Mouse (Mus musculus) lung, adult 18-20 months (tissue): ENCODE data around the gene Fam131b.

Experiments
- DNase-seq, 2 experiments: peaks; one replicate each; pipeline ENCODE4 v3.0.0; 2022; ENCODE audit warnings: mixed read lengths in 2 of 2

Fam131b gene

DNA sequence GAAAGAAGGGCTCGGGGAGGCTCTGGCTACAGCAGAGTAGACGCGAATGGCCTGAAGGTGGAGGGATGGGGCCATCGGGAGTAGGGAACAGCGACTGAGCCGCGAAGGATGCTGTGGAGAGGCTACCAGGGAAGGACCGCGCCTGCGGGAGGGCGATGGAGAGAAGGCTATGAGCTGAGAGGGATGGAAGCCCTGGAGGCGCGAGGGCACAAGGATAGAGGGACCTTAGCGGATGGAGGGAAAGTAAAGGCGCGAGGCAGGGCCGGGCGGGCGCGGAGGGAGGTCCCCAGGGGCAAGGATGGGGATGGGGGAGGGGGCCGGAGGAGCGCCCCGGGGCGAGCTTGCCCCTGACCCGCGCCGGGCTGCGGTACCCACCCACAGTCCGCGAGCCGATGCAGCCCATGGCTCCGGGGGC lies 369 bp downstream of the Fam131b start:
- no peak for DNase-seq

- no peak for DNase-seq
These were observed 924 bp downstream of the Fam131b start for GRCm38 (mm10) chr6:42323371-42324066.

- DNase-seq, result no peak
These were observed 6.2 kb downstream of the Fam131b start for GRCm38 (mm10) chr6:42318293-42318692.

DNA sequence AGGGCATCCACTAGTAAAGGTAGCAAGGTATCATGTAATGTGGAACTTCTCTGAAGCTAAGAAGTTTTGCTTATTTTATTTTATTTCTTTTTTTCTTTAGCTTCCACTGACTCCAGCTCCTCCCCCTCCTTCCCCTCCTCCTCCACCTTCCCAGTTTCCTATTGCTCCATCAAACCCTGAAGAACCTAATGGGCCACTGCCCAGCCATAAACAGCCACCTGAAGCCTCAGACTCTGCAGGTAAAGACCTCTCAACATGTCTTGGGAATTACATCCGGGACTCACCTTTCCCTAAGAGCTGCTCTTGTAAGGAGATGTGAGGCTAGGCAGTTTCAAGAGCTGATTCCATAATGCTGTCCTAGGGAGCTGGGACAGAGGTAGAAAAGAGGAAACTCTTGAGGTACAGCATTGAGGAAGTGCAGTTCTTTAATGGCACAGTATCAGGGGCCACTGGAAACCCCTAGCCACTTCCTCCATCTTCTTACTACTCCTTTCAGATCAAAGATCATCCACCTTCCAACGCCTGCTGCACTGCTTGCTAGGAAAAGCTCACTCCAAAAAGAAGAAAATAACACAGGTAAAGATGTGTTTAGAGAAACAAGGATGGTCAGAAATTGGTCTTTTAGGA lies 13.9 kb downstream of the Fam131b start:
- DNase-seq, result no peak

DNA sequence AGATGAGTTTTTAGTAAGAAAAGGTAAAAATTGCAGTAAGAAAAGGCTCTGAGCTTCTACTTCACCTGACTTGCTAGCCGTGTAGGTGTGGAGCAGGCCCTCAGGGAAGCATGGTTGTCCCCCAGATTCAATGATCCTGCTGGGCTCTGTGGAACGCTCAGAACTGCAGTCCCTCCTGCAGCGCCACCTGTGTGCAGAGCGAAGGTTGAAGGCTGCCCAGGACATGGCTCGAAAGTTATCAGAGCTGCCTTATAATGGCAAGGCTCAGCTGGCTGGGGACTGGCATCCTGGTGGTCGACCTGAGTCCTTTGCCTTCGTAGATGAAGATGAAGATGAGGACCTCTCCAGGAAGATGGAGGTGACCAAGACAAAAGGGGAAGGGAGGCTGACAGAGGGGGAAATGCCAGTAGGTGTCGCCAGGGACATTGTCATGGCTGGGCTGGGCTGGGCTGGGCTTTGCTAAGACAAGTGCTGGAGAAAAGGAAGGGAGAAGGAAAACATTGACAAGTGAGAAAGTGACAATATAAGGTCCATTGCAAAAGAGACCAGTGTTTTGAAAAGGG lies 14.5 kb downstream of the Fam131b start:
- no peak for DNase-seq

DNA sequence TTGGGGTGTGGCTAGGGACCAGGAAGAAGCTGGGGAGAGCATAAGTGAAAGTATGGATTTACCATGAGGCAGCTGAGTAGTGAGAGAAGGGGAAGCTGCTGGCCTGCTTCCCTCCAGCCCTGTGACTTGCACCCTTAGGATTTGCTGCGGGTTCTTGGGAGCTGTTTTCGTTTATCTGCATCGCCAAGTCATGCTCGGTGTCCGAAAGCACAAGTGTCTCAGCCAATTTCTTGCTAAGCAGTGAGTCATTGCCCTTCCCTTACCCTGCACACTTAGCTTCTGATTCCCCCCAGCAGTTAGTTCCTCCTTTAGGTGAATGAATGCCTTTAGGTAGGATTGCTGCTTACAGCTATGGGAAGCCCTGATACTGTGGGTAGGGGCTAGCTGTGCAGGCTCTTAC lies 25.1 kb downstream of the Fam131b start:
- no peak for DNase-seq

GRCm38 (mm10) chr6:42295549-42296094 lies 28.8 kb downstream of the Fam131b start:
- DNase-seq, result peak in 1 of 2 experiments; percentile 17

- DNase-seq, result no peak
These were observed 31.1 kb downstream of the Fam131b start for GRCm38 (mm10) chr6:42293327-42293726.

GRCm38 (mm10) chr6:42287562-42287961 lies 36.9 kb downstream of the Fam131b start:
- DNase-seq, result no peak

- no peak for DNase-seq
These were observed 38.0 kb downstream of the Fam131b start, which contains the start of gene Clcn1 for GRCm38 (mm10) chr6:42286448-42286847. Gene Clcn1 (plus strand): TSS chr6:42286685.

DNA sequence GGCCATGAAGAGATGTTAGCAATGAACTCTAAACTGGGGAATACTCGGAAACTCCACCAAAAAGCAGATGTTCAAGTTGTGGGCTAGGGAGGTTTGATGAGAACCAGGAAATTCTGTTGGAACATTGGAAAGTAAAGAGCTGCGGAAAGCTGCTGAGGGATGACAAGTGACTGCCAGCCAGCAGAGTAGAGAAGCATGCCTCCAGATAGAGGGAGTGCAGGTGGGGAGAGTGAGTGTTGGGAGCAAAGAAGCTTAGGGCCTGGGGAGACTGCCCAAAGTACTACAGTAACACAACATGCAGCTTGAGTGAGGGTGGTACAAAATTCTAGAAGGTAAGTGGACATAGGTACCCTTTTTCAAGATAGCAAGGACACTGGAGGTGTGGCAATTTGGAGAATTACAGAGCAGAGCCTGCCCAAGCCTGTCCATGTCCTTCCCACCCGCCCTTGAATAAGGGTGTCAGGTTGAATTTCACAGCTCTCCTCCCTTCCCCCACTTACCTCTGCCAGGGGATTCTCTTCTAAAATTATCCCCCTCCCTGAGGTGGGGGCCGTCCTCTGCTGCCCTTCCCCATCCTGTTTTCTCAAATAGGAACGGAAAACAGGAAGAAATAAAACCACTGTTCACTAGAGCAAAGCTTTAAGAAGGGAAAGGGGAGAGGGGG lies 41.4 kb downstream of the Fam131b start:
- DNase-seq, result no peak

DNA sequence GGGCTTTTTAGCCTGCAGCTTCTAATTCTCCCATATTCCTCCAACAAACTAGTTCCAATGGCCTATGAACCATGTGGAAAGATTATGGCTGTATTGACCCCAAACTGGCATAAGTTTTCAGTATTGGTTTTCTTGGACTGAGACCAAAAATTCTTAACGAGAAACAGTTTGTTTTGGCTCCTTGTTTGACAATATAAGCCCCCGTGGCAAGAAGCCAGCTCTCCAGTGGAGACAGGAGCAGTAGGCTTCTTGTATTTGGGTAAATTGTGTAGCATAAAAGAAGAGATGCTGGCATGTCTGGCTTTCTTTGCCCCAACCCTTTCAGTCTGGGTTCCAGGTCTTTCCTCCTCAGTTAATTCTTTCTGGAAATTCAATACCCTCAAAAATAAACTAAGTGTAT lies 48.3 kb downstream of the Fam131b start:
- no peak for DNase-seq

- DNase-seq, result no peak
These were observed 53.6 kb downstream of the Fam131b start for GRCm38 (mm10) chr6:42270817-42271216.

- peak in 1 of 2 experiments; percentile 35 for DNase-seq
These were observed 58.8 kb downstream of the Fam131b start for GRCm38 (mm10) chr6:42265391-42266330.
